In the genomic region with DNA sequence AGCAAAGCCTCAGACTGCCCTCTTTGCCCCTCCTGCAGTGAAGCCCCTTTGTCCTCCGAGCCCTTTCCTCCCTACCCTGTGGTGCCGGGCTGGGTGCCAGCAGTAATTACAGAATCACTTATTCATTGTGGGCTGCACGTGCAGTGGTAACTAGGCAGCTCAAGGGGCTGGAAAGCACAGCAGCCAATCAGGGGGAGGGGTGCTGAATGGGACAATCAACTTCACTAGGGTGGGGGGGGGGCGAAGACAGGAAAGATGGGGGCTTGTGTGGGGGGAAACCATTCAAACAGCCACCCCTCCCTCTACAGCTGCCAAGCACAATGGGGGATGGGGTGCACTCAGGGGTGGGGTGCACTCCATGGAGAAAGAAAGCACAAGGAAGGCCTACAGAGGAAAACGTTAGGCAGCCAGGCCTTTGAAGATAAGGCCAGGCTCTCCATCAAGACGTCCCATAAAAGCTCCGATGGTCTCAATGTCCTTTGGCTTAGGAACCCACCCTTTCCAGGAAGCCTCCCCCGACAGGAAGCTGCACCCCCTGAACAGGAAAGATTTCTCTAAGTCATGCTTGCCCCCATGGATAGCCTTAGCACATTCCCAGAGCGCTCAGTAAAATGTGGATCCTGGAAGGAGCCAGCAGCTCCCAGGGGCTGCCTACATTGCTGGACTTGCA, we compare ENCODE assay signal across 7 mouse cellular contexts. TPM values are rescaled to one million over a fixed set of nuclear protein-coding genes. Genes with fewer than 3 reads are reported as not detected.
DNase-seq lines count a peak whose midpoint lies in the region; ATAC-seq and TF ChIP-seq lines count a peak whose summit lies in the region.

No protein-coding gene starts in this region.

- peak; percentile 67 for DNase-seq in adrenal gland, postnatal 14 days
- DNase-seq in embryo, embryonic 11.5 days (ENCODE audit: low read depth, low spot score) = peak; percentile 43
- DNase-seq in heart, postnatal 14 days = peak; percentile 44 to 48
- peak; percentile 60 to 70 for DNase-seq in layer of hippocampus, adult 8-10 months (ENCODE audit: low spot score in 2 of 2)
- DNase-seq in lung, embryonic 14.5 days = peak; percentile 87
- peak; percentile 47 for DNase-seq in right cerebral cortex, adult 18-20 months
- no peak for DNase-seq in urinary bladder, adult 2 months (ENCODE audit: low spot score)

- no peak overlapping the region for H3K4me3 ChIP-seq in lung, embryonic 14.5 days (ENCODE audit: low read depth, low read length)

- H3K9me3 ChIP-seq in lung, embryonic 14.5 days (ENCODE audit: low read depth, low read length) = no peaks in the 10 kb centered on the region

- H3K4me2 ChIP-seq in lung, embryonic 14.5 days = no peak overlapping the region

- peak overlapping the region; percentile 77 for H3K27ac ChIP-seq in lung, embryonic 14.5 days (ENCODE audit: low read depth)

- ATAC-seq in lung, embryonic 14.5 days (ENCODE audit: insufficient read depth) = peak; percentile 90

- no peak for TF ChIP-seq CTCF in lung, embryonic 14.5 days (IDR thresholded peaks at IDR 0.05; ENCODE audit: low read depth)

- no peaks in the 10 kb centered on the region for H3K27me3 ChIP-seq in lung, embryonic 14.5 days (ENCODE audit: insufficient read depth, low read length)

- WGBS in lung, embryonic 14.5 days = 16% methylated on average over 9 of the region's 9 CpGs

- peaks cover 13% of the 10 kb centered on the region for H3K4me1 ChIP-seq in lung, embryonic 14.5 days (ENCODE audit: insufficient read depth)

- H3K36me3 ChIP-seq in lung, embryonic 14.5 days (ENCODE audit: insufficient read depth) = no peaks in the 10 kb centered on the region

- H3K9ac ChIP-seq in lung, embryonic 14.5 days = no peak overlapping the region

- intact Hi-C loops in heart, postnatal 14 days (cut with DNase I) = no loop called here

RNA-seq across cellular contexts. Expression of a gene that starts 22.8 kb away (rescaled TPM):
- 1.2 TPM in 2 replicates for total RNA-seq in adrenal gland, postnatal 14 days (2021)
- total RNA-seq in heart, postnatal 14 days (2021) = not detected
- total RNA-seq in layer of hippocampus, adult 8-10 months (2022) = under 1 TPM in 2 of 4 experiments, not detected in 2; 0.73 to 0.91 TPM
- 0.16 and 0.22 TPM in 2 replicates for polyA plus RNA-seq in lung, embryonic 14.5 days (2014; fragmentation: Nextera tagmentation; extraction: Ambion mirVana)
- polyA plus RNA-seq in urinary bladder, adult 2 months (2012; rRNA removed) = 0.06 and 0.10 TPM in 2 replicates

RNA-seq across cellular contexts. Expression of a gene that starts 42.0 kb away (rescaled TPM):
- 6.7 and 11.6 TPM in 2 replicates for total RNA-seq in adrenal gland, postnatal 14 days (2021)
- 1 to 10 TPM; 3.4 to 5.0 TPM for total RNA-seq in heart, postnatal 14 days (2021)
- total RNA-seq in layer of hippocampus, adult 8-10 months (2022) = 1 to 10 TPM; 2.0 to 8.8 (median 4.3) TPM
- polyA plus RNA-seq in lung, embryonic 14.5 days (2014; fragmentation: Nextera tagmentation; extraction: Ambion mirVana) = 10.0 and 11.3 TPM in 2 replicates
- 15.1 and 16.0 TPM in 2 replicates for polyA plus RNA-seq in urinary bladder, adult 2 months (2012; rRNA removed)
